Mouse (Mus musculus): ENCODE data around the gene Olfr299. TPM values are rescaled to one million over a fixed set of nuclear protein-coding genes. Genes with fewer than 3 reads are reported as not detected.

Gene Olfr299
- not detected in 2 replicates for polyA plus RNA-seq (2012; rRNA removed)

DNA sequence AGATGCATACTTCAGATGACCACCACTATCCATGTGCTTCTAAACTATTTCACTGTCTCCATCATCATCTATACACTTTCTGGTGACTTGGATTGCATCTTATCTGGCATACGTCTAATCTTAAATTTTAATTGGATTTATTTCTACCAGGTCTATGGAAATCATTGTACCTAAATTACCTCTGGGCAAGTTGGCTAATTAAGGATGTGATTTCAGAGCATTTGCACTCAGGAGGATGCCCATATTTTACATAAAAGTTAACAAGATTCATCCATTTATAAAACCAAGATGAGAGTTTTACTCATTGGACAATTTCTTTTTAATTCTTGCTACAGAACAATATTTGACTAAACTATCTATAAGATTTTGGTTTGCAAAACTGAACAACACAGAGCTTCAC lies at the start of gene Olfr299:
Gene Olfr299 (plus strand): TSS at position 301 of the 400 bp plus-strand sequence.
- no peak within 1 kb of the TSS for H3K27ac ChIP-seq (ENCODE audit: control insufficient read depth, insufficient read depth, low read length)
- no peaks in the 10 kb centered on the region for H3K27me3 ChIP-seq (ENCODE audit: control insufficient read depth, insufficient read depth, low read length)
- H3K4me1 ChIP-seq (replicated peaks; ENCODE audit: control insufficient read depth, insufficient read depth, low read length): no peaks in the 10 kb centered on the region
- no peak for TF ChIP-seq POLR2A (IDR thresholded peaks at IDR 0.05; ENCODE audit: control insufficient read depth, extremely low read depth, insufficient read depth, low read length, poor library complexity)
- no peak for DNase-seq
- H3K36me3 ChIP-seq (ENCODE audit: control insufficient read depth, insufficient read depth, low read length): no peaks in the 10 kb centered on the region
- H3K4me3 ChIP-seq (ENCODE audit: control insufficient read depth, insufficient read depth, low read length): no peak within 1 kb of the TSS
- WGBS: 95% methylated on average over 1 of the region's 1 CpGs

DNA sequence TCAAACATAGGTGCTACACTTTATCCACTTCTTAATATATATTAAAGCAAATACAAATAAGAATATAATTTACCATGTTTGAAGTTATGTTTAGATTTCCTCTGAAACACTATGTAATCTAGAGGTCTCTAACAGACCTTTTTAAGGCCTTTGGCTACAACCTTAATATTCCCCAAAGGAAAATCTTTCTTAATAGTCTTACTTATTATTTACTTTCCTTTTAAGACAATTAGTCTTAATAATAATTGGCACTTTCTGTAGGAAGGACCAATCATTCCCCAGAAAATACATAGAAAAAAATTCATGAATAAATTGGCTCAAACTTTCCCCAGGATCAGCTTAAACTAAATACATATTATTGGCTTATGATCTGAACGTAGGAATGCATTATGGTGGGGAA lies 32.7 kb downstream of the Olfr299 start, which contains the start of gene Olfr298:
Gene Olfr298 (minus strand): TSS at position 101 of the 400 bp plus-strand sequence.
- Histone ChIP-seq H3K4me3 (ENCODE audit: control insufficient read depth, insufficient read depth, low read length) (no peak within 1 kb of the TSS), H3K36me3 (ENCODE audit: control insufficient read depth, insufficient read depth, low read length) (no peaks in the 10 kb centered on the region), H3K27me3 (ENCODE audit: control insufficient read depth, insufficient read depth, low read length) (no peaks in the 10 kb centered on the region), H3K27ac (ENCODE audit: control insufficient read depth, insufficient read depth, low read length) (no peak within 1 kb of the TSS), H3K4me1 (replicated peaks; ENCODE audit: control insufficient read depth, insufficient read depth, low read length) (no peaks in the 10 kb centered on the region)
- TF ChIP-seq POLR2A (IDR thresholded peaks at IDR 0.05; ENCODE audit: control insufficient read depth, extremely low read depth, insufficient read depth, low read length, poor library complexity) (no peak), CTCF (IDR thresholded peaks at IDR 0.05; ENCODE audit: borderline replicate concordance, control insufficient read depth, extremely low read depth, insufficient read depth, low read length, poor library complexity) (no peak)
- 92% methylated on average over 1 of the region's 1 CpGs for WGBS
- no peak for DNase-seq

Other genes starting within 250 kb of the Olfr299 start
- not detected in 2 replicates for gene Vmn2r76, start 213.6 kb upstream of the Olfr299 start, polyA plus RNA-seq (2012; rRNA removed)
- not detected in 2 replicates for gene Olfr310, start 182.7 kb upstream of the Olfr299 start, polyA plus RNA-seq (2012; rRNA removed)
- gene Olfr309, start 146.2 kb upstream of the Olfr299 start, polyA plus RNA-seq (2012; rRNA removed): not detected in 2 replicates
- gene Olfr308, start 134.3 kb upstream of the Olfr299 start, polyA plus RNA-seq (2012; rRNA removed): not detected in 2 replicates
- gene Olfr307, start 122.3 kb upstream of the Olfr299 start, polyA plus RNA-seq (2012; rRNA removed): not detected in 2 replicates
- not detected in 2 replicates for gene Olfr305, start 93.0 kb upstream of the Olfr299 start, polyA plus RNA-seq (2012; rRNA removed)
- not detected in 2 replicates for gene Olfr304, start 73.3 kb upstream of the Olfr299 start, polyA plus RNA-seq (2012; rRNA removed)
- not detected in 2 replicates for gene Olfr303, start 62.1 kb upstream of the Olfr299 start, polyA plus RNA-seq (2012; rRNA removed)
- gene Olfr301, start 56.1 kb upstream of the Olfr299 start, polyA plus RNA-seq (2012; rRNA removed): not detected in 2 replicates
- not detected in 2 replicates for gene Olfr298, start 32.6 kb downstream of the Olfr299 start, polyA plus RNA-seq (2012; rRNA removed)
- gene Olfr297, start 60.0 kb downstream of the Olfr299 start, polyA plus RNA-seq (2012; rRNA removed): not detected in 2 replicates
- gene Olfr295, start 123.9 kb downstream of the Olfr299 start, polyA plus RNA-seq (2012; rRNA removed): not detected in 2 replicates
- gene Olfr294, start 156.7 kb downstream of the Olfr299 start, polyA plus RNA-seq (2012; rRNA removed): not detected in 2 replicates
- gene Olfr293, start 189.1 kb downstream of the Olfr299 start, polyA plus RNA-seq (2012; rRNA removed): not detected in 2 replicates
- not detected in 2 replicates for gene Olfr292, start 228.4 kb downstream of the Olfr299 start, polyA plus RNA-seq (2012; rRNA removed)